Mouse (Mus musculus): ENCODE measurements around the gene Gjc3. TPM values are rescaled to one million over a fixed set of nuclear protein-coding genes. Genes with fewer than 3 reads are reported as not detected.

Gene Gjc3
- polyA plus RNA-seq (2015; fragmentation: Nextera tagmentation; extraction: Ambion mirVana): 1.3 and 1.7 TPM in 2 replicates

GRCm38 (mm10) chr5:137962945-137963344 lies at the start of gene Gjc3:
Gene Gjc3, minus strand, starts transcription at chr5:137963098.
- ATAC-seq (ENCODE audit: low FRiP score, low read depth): no peak
- Histone ChIP-seq H3K27ac (replicated peaks) (no peak within 1 kb of the TSS), H3K4me3 (no peak within 1 kb of the TSS), H3K4me1 (replicated peaks) (no peaks in the 10 kb centered on the region), H3K9me3 (no peaks in the 10 kb centered on the region), H3K36me3 (no peaks in the 10 kb centered on the region), H3K4me2 (no peak within 1 kb of the TSS), H3K27me3 (no peaks in the 10 kb centered on the region), H3K9ac (no peak within 1 kb of the TSS)
- WGBS: 32% methylated on average over 8 of the region's 8 CpGs

GRCm38 (mm10) chr5:138012382-138012781 lies 49.5 kb upstream of the Gjc3 start:
- H3K27me3 ChIP-seq: no peaks in the 10 kb centered on the region
- ATAC-seq (ENCODE audit: low FRiP score, low read depth): no peak
- H3K4me1 ChIP-seq (replicated peaks): no peaks in the 10 kb centered on the region
- H3K9me3 ChIP-seq: no peaks in the 10 kb centered on the region
- 95% methylated on average over 5 of the region's 5 CpGs for WGBS
- H3K36me3 ChIP-seq: no peaks in the 10 kb centered on the region
- H3K9ac ChIP-seq: no peak overlapping the region
- H3K27ac ChIP-seq (replicated peaks): no peak overlapping the region
- no peak overlapping the region for H3K4me3 ChIP-seq
- H3K4me2 ChIP-seq: no peak overlapping the region

- H3K27ac ChIP-seq (replicated peaks): no peak overlapping the region
- H3K27me3 ChIP-seq: no peaks in the 10 kb centered on the region
- no peak overlapping the region for H3K9ac ChIP-seq
- no peaks in the 10 kb centered on the region for H3K9me3 ChIP-seq
- no peaks in the 10 kb centered on the region for H3K36me3 ChIP-seq
- no peaks in the 10 kb centered on the region for H3K4me1 ChIP-seq (replicated peaks)
- ATAC-seq (ENCODE audit: low FRiP score, low read depth): no peak
- 88% methylated on average over 5 of the region's 5 CpGs for WGBS
- H3K4me2 ChIP-seq: no peak overlapping the region
- H3K4me3 ChIP-seq: no peak overlapping the region
These were observed 46.5 kb upstream of the Gjc3 start for GRCm38 (mm10) chr5:138009437-138009836.

GRCm38 (mm10) chr5:137986351-137986750 lies 23.5 kb upstream of the Gjc3 start:
- H3K4me2 ChIP-seq: no peak overlapping the region
- H3K27me3 ChIP-seq: no peaks in the 10 kb centered on the region
- no peak overlapping the region for H3K27ac ChIP-seq (replicated peaks)
- H3K4me1 ChIP-seq (replicated peaks): no peaks in the 10 kb centered on the region
- no peak overlapping the region for H3K9ac ChIP-seq
- no peak for ATAC-seq (ENCODE audit: low FRiP score, low read depth)
- no peak overlapping the region for H3K4me3 ChIP-seq
- no peaks in the 10 kb centered on the region for H3K36me3 ChIP-seq
- 94% methylated on average over 1 of the region's 1 CpGs for WGBS
- H3K9me3 ChIP-seq: no peaks in the 10 kb centered on the region

- no peaks in the 10 kb centered on the region for H3K36me3 ChIP-seq
- H3K27ac ChIP-seq (replicated peaks): no peak within 1 kb of the TSS
- no peaks in the 10 kb centered on the region for H3K9me3 ChIP-seq
- H3K4me2 ChIP-seq: no peak within 1 kb of the TSS
- ATAC-seq (ENCODE audit: low FRiP score, low read depth): no peak
- no peak within 1 kb of the TSS for H3K4me3 ChIP-seq
- no peaks in the 10 kb centered on the region for H3K27me3 ChIP-seq
- H3K4me1 ChIP-seq (replicated peaks): no peaks in the 10 kb centered on the region
- H3K9ac ChIP-seq: no peak within 1 kb of the TSS
- 76% methylated on average over 4 of the region's 4 CpGs for WGBS
These were observed 18.4 kb upstream of the Gjc3 start, which contains the start of gene Azgp1 for GRCm38 (mm10) chr5:137981300-137981699. Gene Azgp1, plus strand, starts transcription at chr5:137981520.

GRCm38 (mm10) chr5:137979081-137979480 lies 16.2 kb upstream of the Gjc3 start:
- H3K4me2 ChIP-seq: no peak overlapping the region
- H3K4me1 ChIP-seq (replicated peaks): no peaks in the 10 kb centered on the region
- ATAC-seq (ENCODE audit: low FRiP score, low read depth): no peak
- no peaks in the 10 kb centered on the region for H3K27me3 ChIP-seq
- no peak overlapping the region for H3K27ac ChIP-seq (replicated peaks)
- no peak overlapping the region for H3K4me3 ChIP-seq
- H3K9me3 ChIP-seq: no peaks in the 10 kb centered on the region
- no peaks in the 10 kb centered on the region for H3K36me3 ChIP-seq
- 87% methylated on average over 2 of the region's 2 CpGs for WGBS
- no peak overlapping the region for H3K9ac ChIP-seq

GRCm38 (mm10) chr5:137977291-137977690 lies 14.4 kb upstream of the Gjc3 start:
- Histone ChIP-seq H3K4me2 (no peak overlapping the region), H3K9ac (no peak overlapping the region), H3K9me3 (no peaks in the 10 kb centered on the region), H3K36me3 (no peaks in the 10 kb centered on the region), H3K27me3 (no peaks in the 10 kb centered on the region), H3K4me1 (replicated peaks) (no peaks in the 10 kb centered on the region), H3K4me3 (no peak overlapping the region), H3K27ac (replicated peaks) (no peak overlapping the region)
- ATAC-seq (ENCODE audit: low FRiP score, low read depth): no peak
- WGBS: 61% methylated on average over 1 of the region's 1 CpGs

GRCm38 (mm10) chr5:137975434-137975833 lies 12.5 kb upstream of the Gjc3 start:
- H3K4me1 ChIP-seq (replicated peaks): no peaks in the 10 kb centered on the region
- H3K9ac ChIP-seq: no peak overlapping the region
- no peaks in the 10 kb centered on the region for H3K27me3 ChIP-seq
- WGBS: 63% methylated on average over 1 of the region's 1 CpGs
- no peaks in the 10 kb centered on the region for H3K9me3 ChIP-seq
- H3K4me2 ChIP-seq: no peak overlapping the region
- no peaks in the 10 kb centered on the region for H3K36me3 ChIP-seq
- no peak overlapping the region for H3K27ac ChIP-seq (replicated peaks)
- ATAC-seq (ENCODE audit: low FRiP score, low read depth): no peak
- no peak overlapping the region for H3K4me3 ChIP-seq

GRCm38 (mm10) chr5:137974724-137975123 lies 11.8 kb upstream of the Gjc3 start:
- no peaks in the 10 kb centered on the region for H3K9me3 ChIP-seq
- no peaks in the 10 kb centered on the region for H3K36me3 ChIP-seq
- 51% methylated on average over 3 of the region's 3 CpGs for WGBS
- H3K9ac ChIP-seq: no peak overlapping the region
- H3K27ac ChIP-seq (replicated peaks): no peak overlapping the region
- ATAC-seq (ENCODE audit: low FRiP score, low read depth): no peak
- H3K4me2 ChIP-seq: no peak overlapping the region
- no peaks in the 10 kb centered on the region for H3K4me1 ChIP-seq (replicated peaks)
- H3K4me3 ChIP-seq: no peak overlapping the region
- H3K27me3 ChIP-seq: no peaks in the 10 kb centered on the region

- Histone ChIP-seq H3K9me3 (no peaks in the 10 kb centered on the region), H3K36me3 (no peaks in the 10 kb centered on the region), H3K27me3 (no peaks in the 10 kb centered on the region), H3K4me2 (no peak overlapping the region), H3K9ac (no peak overlapping the region), H3K27ac (replicated peaks) (no peak overlapping the region), H3K4me3 (no peak overlapping the region), H3K4me1 (replicated peaks) (no peaks in the 10 kb centered on the region)
- 44% methylated on average over 3 of the region's 3 CpGs for WGBS
- no peak for ATAC-seq (ENCODE audit: low FRiP score, low read depth)
These were observed 10.8 kb upstream of the Gjc3 start for GRCm38 (mm10) chr5:137973738-137974137.

- Histone ChIP-seq H3K4me1 (replicated peaks) (no peaks in the 10 kb centered on the region), H3K36me3 (no peaks in the 10 kb centered on the region), H3K9ac (no peak overlapping the region), H3K27me3 (no peaks in the 10 kb centered on the region), H3K4me2 (no peak overlapping the region), H3K9me3 (no peaks in the 10 kb centered on the region), H3K27ac (replicated peaks) (no peak overlapping the region), H3K4me3 (no peak overlapping the region)
- WGBS: 71% methylated on average over 2 of the region's 2 CpGs
- ATAC-seq (ENCODE audit: low FRiP score, low read depth): no peak
These were observed 10.3 kb upstream of the Gjc3 start for GRCm38 (mm10) chr5:137973161-137973560.

- Histone ChIP-seq H3K27me3 (no peaks in the 10 kb centered on the region), H3K27ac (replicated peaks) (no peak overlapping the region), H3K4me1 (replicated peaks) (no peaks in the 10 kb centered on the region), H3K4me2 (no peak overlapping the region), H3K4me3 (no peak overlapping the region), H3K9me3 (no peaks in the 10 kb centered on the region), H3K36me3 (no peaks in the 10 kb centered on the region), H3K9ac (no peak overlapping the region)
- no peak for ATAC-seq (ENCODE audit: low FRiP score, low read depth)
These were observed 3.6 kb upstream of the Gjc3 start for GRCm38 (mm10) chr5:137966492-137966891.

GRCm38 (mm10) chr5:137956404-137956803 lies 6.5 kb downstream of the Gjc3 start:
- 96% methylated on average over 3 of the region's 3 CpGs for WGBS
- H3K4me1 ChIP-seq (replicated peaks): no peaks in the 10 kb centered on the region
- no peak overlapping the region for H3K27ac ChIP-seq (replicated peaks)
- H3K36me3 ChIP-seq: no peaks in the 10 kb centered on the region
- no peaks in the 10 kb centered on the region for H3K9me3 ChIP-seq
- no peak overlapping the region for H3K4me2 ChIP-seq
- H3K4me3 ChIP-seq: no peak overlapping the region
- ATAC-seq (ENCODE audit: low FRiP score, low read depth): no peak
- no peaks in the 10 kb centered on the region for H3K27me3 ChIP-seq
- H3K9ac ChIP-seq: no peak overlapping the region

Data from hindbrain, embryonic 15.5 days (tissue).